Mouse (Mus musculus): ENCODE measurements around the gene Hoxa5.

The Hoxa5 gene

GRCm38 (mm10) chr6:52227470-52228222 lies 23.3 kb upstream of the Hoxa5 start:
- DNase-seq (ENCODE audit: low spot score) = no peak

GRCm38 (mm10) chr6:52226569-52227257 lies 22.3 kb upstream of the Hoxa5 start:
- DNase-seq (ENCODE audit: low spot score) = no peak

- DNase-seq (ENCODE audit: low spot score) = no peak
Measured at GRCm38 (mm10) chr6:52225612-52226568, 21.5 kb upstream of the Hoxa5 start.

- no peak for DNase-seq (ENCODE audit: low spot score)
Measured at GRCm38 (mm10) chr6:52224895-52225611, 20.7 kb upstream of the Hoxa5 start.

GRCm38 (mm10) chr6:52223939-52224760 lies 19.8 kb upstream of the Hoxa5 start:
- peak; percentile 33 for DNase-seq (ENCODE audit: low spot score)

- DNase-seq (ENCODE audit: low spot score) = peak; percentile 33
Measured at GRCm38 (mm10) chr6:52222729-52223128, 18.3 kb upstream of the Hoxa5 start.

- peak; percentile 50 for DNase-seq (ENCODE audit: low spot score)
Measured at GRCm38 (mm10) chr6:52221993-52222685, 17.8 kb upstream of the Hoxa5 start.

- peak; percentile 93 for DNase-seq (ENCODE audit: low spot score)
Measured at GRCm38 (mm10) chr6:52221337-52221992, 17.1 kb upstream of the Hoxa5 start, which contains the start of gene Hoxa7. Hoxa7 (minus strand) TSS chr6:52221854.

GRCm38 (mm10) chr6:52220865-52221310 lies 16.5 kb upstream of the Hoxa5 start:
- DNase-seq (ENCODE audit: low spot score) = no peak

GRCm38 (mm10) chr6:52220003-52220864 lies 15.8 kb upstream of the Hoxa5 start:
- peak; percentile 39 for DNase-seq (ENCODE audit: low spot score)

- DNase-seq (ENCODE audit: low spot score) = peak; percentile 36
Measured at GRCm38 (mm10) chr6:52219234-52219942, 15.0 kb upstream of the Hoxa5 start.

- peak; percentile 42 for DNase-seq (ENCODE audit: low spot score)
Measured at GRCm38 (mm10) chr6:52218643-52219215, 14.3 kb upstream of the Hoxa5 start.

GRCm38 (mm10) chr6:52217895-52218642 lies 13.7 kb upstream of the Hoxa5 start:
- DNase-seq (ENCODE audit: low spot score) = no peak

GRCm38 (mm10) chr6:52217459-52217768 lies 13.0 kb upstream of the Hoxa5 start:
- DNase-seq (ENCODE audit: low spot score) = no peak

GRCm38 (mm10) chr6:52216691-52217458 lies 12.5 kb upstream of the Hoxa5 start:
- DNase-seq (ENCODE audit: low spot score) = no peak
